Mouse (Mus musculus): ENCODE measurements around the gene Slc38a10. TPM values are rescaled to one million over a fixed set of nuclear protein-coding genes. Genes with fewer than 3 reads are reported as not detected.

The Slc38a10 gene
- polyA plus RNA-seq, 1 experiment from 2014 or later, result 107 TPM

DNA sequence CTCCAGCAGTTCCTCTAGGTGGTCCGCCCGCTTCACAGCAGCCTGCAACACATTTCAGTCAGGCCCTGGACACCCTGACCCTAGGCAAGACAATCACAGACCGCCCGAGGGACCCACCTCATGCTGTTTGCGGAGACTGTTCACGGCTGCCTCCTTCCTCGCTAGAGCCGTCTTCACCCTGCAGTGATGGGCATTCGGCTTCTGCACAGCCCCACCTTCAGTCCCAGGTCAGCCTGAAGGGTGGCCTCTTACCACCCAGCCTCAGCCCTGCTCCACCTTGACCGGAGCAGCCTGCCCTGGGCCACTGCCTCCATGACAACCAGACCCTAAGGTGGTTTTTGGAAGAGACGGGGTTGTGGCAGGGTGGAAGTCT, 86.5 kb downstream of the Slc38a10 start:
- H3K27me3 ChIP-seq, result no peaks in the 10 kb centered on the region
- no peak for ATAC-seq
- no peak for DNase-seq (ENCODE audit: low read depth, low spot score)
- no peak for TF ChIP-seq CTCF (IDR thresholded peaks at IDR 0.05)
- POLR2A ChIA-PET, result no interaction called here
- in situ Hi-C loops (cut with MboI; ENCODE audit: low pct_unique_long_range_greater_than_20kb), result loop anchor here (5.0 kb wide), 1 partner anchor 37 kb away; no protein-coding TSS in a partner anchor
- CTCF ChIA-PET, result interaction anchor here (0.6 to 1.7 kb wide), 10 partner anchors 10 to 42 kb away, joined by 3 to 13 read pairs (median 4); partner anchors contain the start of genes Ndufaf8 and Tepsin

- in situ Hi-C loops (cut with MboI; ENCODE audit: low pct_unique_long_range_greater_than_20kb), result loop anchor here (5.0 kb wide), 1 partner anchor 37 kb away; no protein-coding TSS in a partner anchor
- TF ChIP-seq CTCF (IDR thresholded peaks at IDR 0.05), result no peak
- DNase-seq (ENCODE audit: low read depth, low spot score) (no peak), ATAC-seq (no peak)
- no peaks in the 10 kb centered on the region for H3K27me3 ChIP-seq
- POLR2A ChIA-PET, result no interaction called here
- CTCF ChIA-PET, result interaction anchor here (1.5 kb wide), 1 partner anchor 41 kb away, joined by 3 read pairs; no protein-coding TSS in a partner anchor
Observed at GRCm38 (mm10) chr11:120064006-120064667, 87.0 kb downstream of the Slc38a10 start.

DNA sequence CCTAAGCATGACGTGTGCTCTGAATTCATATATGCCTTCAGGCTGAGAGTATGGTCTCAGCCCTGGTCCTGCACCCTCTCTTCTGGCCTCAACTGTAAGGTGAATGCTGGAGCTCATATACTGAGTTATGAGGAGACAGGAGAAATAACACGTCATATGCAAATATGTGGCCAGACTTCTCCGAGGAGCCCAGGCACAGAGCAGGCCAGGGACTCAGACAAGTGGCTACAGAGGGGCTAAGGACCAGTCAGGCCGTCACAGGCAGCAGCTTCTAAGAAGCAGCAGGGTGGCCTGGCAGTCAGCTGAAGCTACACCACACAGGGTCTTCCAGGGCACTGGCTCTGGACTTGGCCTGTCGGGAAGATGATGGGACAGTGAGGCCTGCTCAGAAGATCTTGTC, 87.8 kb downstream of the Slc38a10 start:
- DNase-seq (ENCODE audit: low read depth, low spot score) (no peak), ATAC-seq (no peak)
- in situ Hi-C loops (cut with MboI; ENCODE audit: low pct_unique_long_range_greater_than_20kb), result loop anchor here (5.0 kb wide), 1 partner anchor 36 kb away; no protein-coding TSS in a partner anchor
- no peaks in the 10 kb centered on the region for H3K27me3 ChIP-seq
- no peak for TF ChIP-seq CTCF (IDR thresholded peaks at IDR 0.05)
- ChIA-PET CTCF (no interaction called here), POLR2A (no interaction called here)

GRCm38 (mm10) chr11:120060634-120061033, 90.5 kb downstream of the Slc38a10 start:
- POLR2A ChIA-PET, result no interaction called here
- ATAC-seq (no peak), DNase-seq (ENCODE audit: low read depth, low spot score) (no peak)
- H3K27me3 ChIP-seq, result no peaks in the 10 kb centered on the region
- in situ Hi-C loops (cut with MboI; ENCODE audit: low pct_unique_long_range_greater_than_20kb), result loop anchor here (5.0 kb wide), 1 partner anchor 33 kb away; no protein-coding TSS in a partner anchor
- no peak for TF ChIP-seq CTCF (IDR thresholded peaks at IDR 0.05)
- CTCF ChIA-PET, result no interaction called here

DNA sequence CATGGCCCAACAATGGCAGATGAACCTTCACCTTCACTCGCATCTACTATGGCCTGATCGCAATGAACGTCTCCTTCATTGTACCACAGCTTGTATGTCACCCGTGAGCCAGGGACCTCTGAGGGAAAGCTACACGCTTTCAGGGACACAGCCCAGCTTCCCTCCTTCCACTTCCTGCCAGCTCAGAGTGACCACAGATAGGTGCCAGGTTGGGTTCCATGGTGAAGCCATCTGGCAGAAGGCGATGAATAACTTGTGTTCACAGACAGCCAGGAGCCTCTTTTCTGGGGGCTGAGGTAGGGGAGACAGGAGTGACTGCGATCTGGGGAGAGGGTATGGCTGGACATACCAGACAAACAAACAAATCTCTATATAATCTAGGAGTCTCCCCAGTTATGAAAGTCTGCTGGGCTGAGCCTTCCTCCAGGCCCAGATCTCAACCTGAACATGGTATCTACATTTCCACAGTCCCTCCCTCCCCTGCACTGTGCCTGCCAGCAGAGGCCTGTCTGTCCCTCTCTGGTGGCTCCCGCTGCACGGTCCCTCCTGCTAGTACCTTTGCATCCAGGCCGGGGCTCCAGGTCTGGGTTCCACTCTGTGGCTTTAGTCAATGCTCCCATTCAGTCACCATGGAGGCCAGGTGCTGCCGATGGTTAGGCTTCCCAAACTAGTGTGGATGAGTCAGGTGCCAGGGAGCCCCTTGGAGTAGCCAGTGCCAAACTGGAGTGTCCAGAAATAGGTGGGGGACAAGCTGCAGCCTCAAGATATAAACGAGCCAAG, 95.0 kb downstream of the Slc38a10 start:
- H3K27me3 ChIP-seq, result no peaks in the 10 kb centered on the region
- no peak for TF ChIP-seq CTCF (IDR thresholded peaks at IDR 0.05)
- no peak for DNase-seq (ENCODE audit: low read depth, low spot score)
- ChIA-PET POLR2A (interaction anchor here (0.6 kb wide), 1 partner anchor 41 kb away, joined by 4 read pairs; no protein-coding TSS in a partner anchor), CTCF (no interaction called here)
- no peak for ATAC-seq
- in situ Hi-C loops (cut with MboI; ENCODE audit: low pct_unique_long_range_greater_than_20kb), result no loop called here

Other genes starting within 250 kb of the Slc38a10 start
- 54.7 TPM for gene Chmp6, start 237.9 kb downstream of the Slc38a10 start, polyA plus RNA-seq (2021)
- gene Baiap2, start 208.6 kb downstream of the Slc38a10 start, polyA plus RNA-seq (2021), result 15.4 TPM
- 0.09 TPM for gene Aatk, start 104.2 kb downstream of the Slc38a10 start, polyA plus RNA-seq (2021)
- 36.8 TPM for gene Cep131, start 64.5 kb downstream of the Slc38a10 start, polyA plus RNA-seq (2021)
- gene Tepsin, start 52.6 kb downstream of the Slc38a10 start, polyA plus RNA-seq (2021), result 19.7 TPM
- gene Ndufaf8, start 52.4 kb downstream of the Slc38a10 start, polyA plus RNA-seq (2021), result 57.3 TPM
- gene Bahcc1, start 81.6 kb upstream of the Slc38a10 start, polyA plus RNA-seq (2021), result 12.4 TPM
- gene Actg1, start 197.2 kb upstream of the Slc38a10 start, polyA plus RNA-seq (2021), result 2,862 TPM
- gene Fscn2, start 210.2 kb upstream of the Slc38a10 start, polyA plus RNA-seq (2021), result 0.23 TPM
- gene Faap100, start 227.4 kb upstream of the Slc38a10 start, polyA plus RNA-seq (2021), result 15.1 TPM

All from Patski (cell line).